Mouse (Mus musculus): ENCODE results near the gene Lce6a.

Lce6a gene

GRCm38 (mm10) chr3:92572514-92573155 is 48.8 kb downstream of the Lce6a start:
- no peak for DNase-seq (ENCODE audit: extremely low read depth, insufficient read length, low spot score)
